In the genomic region with DNA sequence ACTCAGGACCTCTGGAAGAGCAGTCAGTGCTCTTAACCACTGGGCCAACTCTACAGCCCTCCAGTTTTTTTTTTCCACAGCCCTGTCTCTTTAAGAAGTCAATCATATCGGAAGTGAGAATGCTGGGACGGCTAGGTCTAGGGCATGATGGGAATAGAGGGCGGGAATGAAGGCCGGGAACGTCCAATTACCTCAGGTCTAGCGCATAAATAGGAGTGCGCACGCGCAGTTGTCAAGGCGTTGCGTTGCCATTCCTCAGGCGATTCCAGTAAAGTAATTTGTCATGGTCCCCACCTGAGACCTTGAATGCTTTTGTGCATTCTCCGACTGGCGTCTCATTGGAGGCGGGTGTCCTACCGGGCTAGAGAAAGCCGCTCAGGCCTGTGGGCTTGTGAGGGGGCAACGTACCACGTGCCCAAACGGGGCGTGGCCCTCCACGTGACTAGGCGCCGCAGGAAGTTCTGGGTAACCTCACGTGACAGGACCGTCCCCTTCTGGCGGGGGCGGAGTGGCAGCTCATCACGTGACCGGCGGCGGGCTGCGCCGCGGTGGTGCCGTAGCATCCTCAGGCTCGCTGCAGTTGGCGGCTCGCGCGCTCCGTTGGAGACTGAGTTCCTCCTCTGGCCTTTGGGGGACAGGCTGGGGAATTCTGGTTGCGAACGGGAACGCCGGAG, we compare ENCODE assay signal across 8 mouse cellular contexts. TPM values are rescaled to one million over a fixed set of nuclear protein-coding genes. Genes with fewer than 3 reads are reported as not detected.
DNase-seq lines count a peak whose midpoint lies in the region; ATAC-seq lines count a peak whose summit lies in the region.

Zmym6 (plus strand) TSS at position 509 of the 674 bp plus-strand sequence.

- H3K27me3 ChIP-seq in embryonic facial prominence, embryonic 13.5 days = peaks cover 4% of the 10 kb centered on the region; the same call in 1 of the 2 replicates
- no peaks in the 10 kb centered on the region for H3K27me3 ChIP-seq in midbrain, embryonic 11.5 days (ENCODE audit: control insufficient read depth, insufficient read depth, low read length)

- no peaks in the 10 kb centered on the region for H3K9me3 ChIP-seq in embryonic facial prominence, embryonic 13.5 days
- no peaks in the 10 kb centered on the region for H3K9me3 ChIP-seq in midbrain, embryonic 11.5 days (ENCODE audit: control insufficient read depth, low read length)

- peak within 1 kb of the TSS; percentile 76 for H3K9ac ChIP-seq in embryonic facial prominence, embryonic 13.5 days
- peak within 1 kb of the TSS; percentile 69 for H3K9ac ChIP-seq in midbrain, embryonic 11.5 days (ENCODE audit: low read length)

- intact Hi-C loops in left cerebral cortex, postnatal 4 days (cut with DNase I) = no loop called here

- WGBS in embryonic facial prominence, embryonic 13.5 days = under 1% methylated on average over 46 of the region's 46 CpGs
- WGBS in midbrain, embryonic 11.5 days = under 1% methylated on average over 46 of the region's 46 CpGs

- peaks cover 11% of the 10 kb centered on the region for H3K4me1 ChIP-seq in embryonic facial prominence, embryonic 13.5 days
- peaks cover 5% of the 10 kb centered on the region for H3K4me1 ChIP-seq in midbrain, embryonic 11.5 days (ENCODE audit: control insufficient read depth, insufficient read depth, low read length)

- peak within 1 kb of the TSS; percentile 66 for H3K4me2 ChIP-seq in embryonic facial prominence, embryonic 13.5 days
- H3K4me2 ChIP-seq in midbrain, embryonic 11.5 days = peak within 1 kb of the TSS; percentile 63

- peak within 1 kb of the TSS; percentile 87 for H3K27ac ChIP-seq in embryonic facial prominence, embryonic 13.5 days
- peak within 1 kb of the TSS; percentile 64; the same call in 1 of the 2 replicates for H3K27ac ChIP-seq in midbrain, embryonic 11.5 days (ENCODE audit: low read depth, low read length)

- peak within 1 kb of the TSS; percentile 62 for H3K4me3 ChIP-seq in embryonic facial prominence, embryonic 13.5 days
- H3K4me3 ChIP-seq in midbrain, embryonic 11.5 days (ENCODE audit: low read depth, low read length) = peak within 1 kb of the TSS; percentile 40

- H3K36me3 ChIP-seq in embryonic facial prominence, embryonic 13.5 days = no peaks in the 10 kb centered on the region
- H3K36me3 ChIP-seq in midbrain, embryonic 11.5 days (ENCODE audit: control insufficient read depth, insufficient read depth, low read length) = no peaks in the 10 kb centered on the region

- peak; percentile 98 for DNase-seq in 3134 (ENCODE audit: extremely low read depth, insufficient read length, low spot score)
- peak; percentile 85 to 89 for DNase-seq in adrenal gland, postnatal 4 days (ENCODE audit: low spot score in 2 of 2)
- peak; percentile 100 for DNase-seq in heart, adult 11 months
- DNase-seq in kidney, adult 11 months = peak; percentile 95
- peak; percentile 98 for DNase-seq in left cerebral cortex, postnatal 4 days
- peak; percentile 100 for DNase-seq in midbrain, embryonic 11.5 days (ENCODE audit: low spot score, missing footprints)
- DNase-seq in skeletal muscle tissue, adult 2 months (ENCODE audit: low read depth, low spot score) = peak; percentile 95

- peak; percentile 93 for ATAC-seq in embryonic facial prominence, embryonic 13.5 days (ENCODE audit: insufficient number of reproducible peaks, insufficient read depth, low FRiP score, low TSS enrichment, low read depth)
- ATAC-seq in midbrain, embryonic 11.5 days (ENCODE audit: low FRiP score) = peak; percentile 97

RNA-seq across cellular contexts. Expression of gene Zmym6, which starts in this region (rescaled TPM):
- 10 to 100 TPM; 23.6 to 24.2 TPM for total RNA-seq in adrenal gland, postnatal 4 days (2021)
- 26.6 and 29.4 TPM in 2 replicates for polyA plus RNA-seq in embryonic facial prominence, embryonic 13.5 days (2015; fragmentation: Nextera tagmentation; extraction: Ambion mirVana)
- 10 to 100 TPM; 40.1 to 40.3 TPM for total RNA-seq in left cerebral cortex, postnatal 4 days (2021)
- polyA plus RNA-seq in midbrain, embryonic 11.5 days (2014; fragmentation: Nextera tagmentation; extraction: Ambion mirVana) = 26.7 and 30.8 TPM in 2 replicates

Comparison
In these comparisons a context has a peak if more than half of its experiments do, and no peak if none do; other contexts are left out.
1. Peak in every context shown above with its lines: DNase-seq, ATAC-seq, H3K4me3 ChIP-seq and H3K27ac ChIP-seq.